Mouse (Mus musculus): Measurements from ENCODE around the gene Prx. TPM values are rescaled to one million over a fixed set of nuclear protein-coding genes. Genes with fewer than 3 reads are reported as not detected.

The Prx gene
- polyA plus RNA-seq, 1 experiment from 2014 or later, result 2.1 TPM

DNA sequence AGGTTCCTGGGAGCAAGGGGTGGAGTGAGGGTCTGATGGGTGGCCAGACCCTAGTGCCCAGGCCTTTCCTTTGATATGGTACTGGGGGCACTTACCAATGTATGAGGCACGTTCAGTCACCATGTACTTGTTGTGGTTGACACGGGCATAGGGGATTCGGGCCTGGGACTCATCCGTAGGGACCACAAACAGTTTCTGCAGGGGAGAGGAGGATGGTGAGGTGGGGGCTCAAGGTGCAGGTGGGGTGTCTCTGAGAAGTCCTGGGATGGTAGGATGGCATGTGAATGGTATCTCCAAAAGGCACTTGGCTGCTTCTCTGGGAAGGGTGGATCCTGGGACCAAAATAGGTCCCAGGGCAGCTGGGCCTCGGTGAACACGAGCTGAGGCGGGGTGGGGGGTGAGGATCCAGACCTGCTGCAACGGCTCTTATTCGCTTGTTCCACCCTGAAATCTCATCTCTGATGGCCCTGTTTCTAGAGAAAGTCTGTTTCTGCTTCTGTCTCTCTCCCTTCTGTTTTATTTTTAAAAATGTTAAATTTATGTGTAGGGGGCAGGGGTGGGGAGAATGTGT, 33.4 kb downstream of the Prx start:
- Histone ChIP-seq H3K27me3 (ENCODE audit: control insufficient read depth, insufficient read depth, low read length) (no peaks in the 10 kb centered on the region), H3K27ac (replicated peaks; ENCODE audit: low read depth, low read length) (no peak overlapping the region), H3K4me2 (ENCODE audit: low read depth, severe bottlenecking) (no peak overlapping the region), H3K9ac (ENCODE audit: low read length) (no peak overlapping the region), H3K4me1 (ENCODE audit: control insufficient read depth, insufficient read depth, low read length) (no peaks in the 10 kb centered on the region), H3K4me3 (ENCODE audit: low read depth, low read length) (no peak overlapping the region), H3K9me3 (ENCODE audit: control insufficient read depth, low read length) (no peaks in the 10 kb centered on the region), H3K36me3 (ENCODE audit: control insufficient read depth, insufficient read depth, low read length) (0 out of 2 replicates have a peak, but pooled peaks cover 3% of the 10 kb centered on the region)
- DNase-seq (ENCODE audit: low spot score) (no peak), ATAC-seq (ENCODE audit: insufficient number of reproducible peaks, low FRiP score, low TSS enrichment, low read depth) (no peak)
- WGBS, result 89% methylated on average over 9 of the region's 9 CpGs

GRCm38 (mm10) chr7:27535386-27535785, 36.3 kb downstream of the Prx start:
- 72% methylated on average over 2 of the region's 2 CpGs for WGBS
- Histone ChIP-seq H3K4me3 (ENCODE audit: low read depth, low read length) (no peak overlapping the region), H3K9me3 (ENCODE audit: control insufficient read depth, low read length) (no peaks in the 10 kb centered on the region), H3K27me3 (ENCODE audit: control insufficient read depth, insufficient read depth, low read length) (no peaks in the 10 kb centered on the region), H3K4me1 (ENCODE audit: control insufficient read depth, insufficient read depth, low read length) (no peaks in the 10 kb centered on the region), H3K36me3 (ENCODE audit: control insufficient read depth, insufficient read depth, low read length) (peaks cover 3% of the 10 kb centered on the region; the same call in 1 of the 2 replicates), H3K27ac (replicated peaks; ENCODE audit: low read depth, low read length) (no peak overlapping the region), H3K4me2 (ENCODE audit: low read depth, severe bottlenecking) (no peak overlapping the region), H3K9ac (ENCODE audit: low read length) (no peak overlapping the region)
- no peak for ATAC-seq (ENCODE audit: insufficient number of reproducible peaks, low FRiP score, low TSS enrichment, low read depth)
- DNase-seq (ENCODE audit: low spot score), result no peak

GRCm38 (mm10) chr7:27536618-27537017, 37.5 kb downstream of the Prx start:
- H3K4me2 ChIP-seq (ENCODE audit: low read depth, severe bottlenecking), result no peak overlapping the region
- no peaks in the 10 kb centered on the region for H3K27me3 ChIP-seq (ENCODE audit: control insufficient read depth, insufficient read depth, low read length)
- H3K36me3 ChIP-seq (ENCODE audit: control insufficient read depth, insufficient read depth, low read length), result peaks cover 3% of the 10 kb centered on the region; the same call in 1 of the 2 replicates
- no peak overlapping the region for H3K27ac ChIP-seq (replicated peaks; ENCODE audit: low read depth, low read length)
- 89% methylated on average over 6 of the region's 6 CpGs for WGBS
- no peaks in the 10 kb centered on the region for H3K9me3 ChIP-seq (ENCODE audit: control insufficient read depth, low read length)
- H3K9ac ChIP-seq (ENCODE audit: low read length), result no peak overlapping the region
- no peaks in the 10 kb centered on the region for H3K4me1 ChIP-seq (ENCODE audit: control insufficient read depth, insufficient read depth, low read length)
- DNase-seq (ENCODE audit: low spot score), result no peak
- no peak for ATAC-seq (ENCODE audit: insufficient number of reproducible peaks, low FRiP score, low TSS enrichment, low read depth)
- H3K4me3 ChIP-seq (ENCODE audit: low read depth, low read length), result no peak overlapping the region

- Histone ChIP-seq H3K4me3 (ENCODE audit: low read depth, low read length) (no peak overlapping the region), H3K36me3 (ENCODE audit: control insufficient read depth, insufficient read depth, low read length) (peaks cover 3% of the 10 kb centered on the region; the same call in 1 of the 2 replicates), H3K27me3 (ENCODE audit: control insufficient read depth, insufficient read depth, low read length) (no peaks in the 10 kb centered on the region), H3K4me2 (ENCODE audit: low read depth, severe bottlenecking) (no peak overlapping the region), H3K27ac (replicated peaks; ENCODE audit: low read depth, low read length) (no peak overlapping the region), H3K9ac (ENCODE audit: low read length) (no peak overlapping the region), H3K4me1 (ENCODE audit: control insufficient read depth, insufficient read depth, low read length) (no peaks in the 10 kb centered on the region), H3K9me3 (ENCODE audit: control insufficient read depth, low read length) (no peaks in the 10 kb centered on the region)
- WGBS, result 80% methylated on average over 8 of the region's 8 CpGs
- DNase-seq (ENCODE audit: low spot score), result no peak
- ATAC-seq (ENCODE audit: insufficient number of reproducible peaks, low FRiP score, low TSS enrichment, low read depth), result no peak
Observed at GRCm38 (mm10) chr7:27537998-27538397, 38.9 kb downstream of the Prx start.

DNA sequence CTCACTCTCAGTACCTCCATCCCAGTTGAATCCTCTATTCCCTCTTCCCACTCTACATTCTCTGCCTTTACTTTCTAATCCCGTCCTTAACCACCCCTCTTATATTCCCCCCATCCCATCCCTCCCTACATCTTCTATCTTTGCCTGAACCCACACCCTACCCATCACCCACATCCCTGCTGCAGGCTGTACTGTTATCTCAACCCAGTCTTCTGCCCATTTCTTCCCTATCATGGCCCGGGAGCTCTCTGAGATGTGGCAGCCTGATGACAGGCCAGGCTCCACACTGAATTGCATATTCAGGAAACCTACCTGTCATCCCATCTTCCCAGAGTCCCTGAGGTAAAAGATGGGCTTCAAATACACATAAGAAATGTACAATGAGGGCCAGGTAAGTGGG, 39.7 kb downstream of the Prx start:
- no peaks in the 10 kb centered on the region for H3K4me1 ChIP-seq (ENCODE audit: control insufficient read depth, insufficient read depth, low read length)
- ATAC-seq (ENCODE audit: insufficient number of reproducible peaks, low FRiP score, low TSS enrichment, low read depth) (no peak), DNase-seq (ENCODE audit: low spot score) (no peak)
- no peaks in the 10 kb centered on the region for H3K27me3 ChIP-seq (ENCODE audit: control insufficient read depth, insufficient read depth, low read length)
- H3K4me3 ChIP-seq (ENCODE audit: low read depth, low read length), result no peak overlapping the region
- 93% methylated on average over 2 of the region's 2 CpGs for WGBS
- H3K27ac ChIP-seq (replicated peaks; ENCODE audit: low read depth, low read length), result no peak overlapping the region
- H3K4me2 ChIP-seq (ENCODE audit: low read depth, severe bottlenecking), result no peak overlapping the region
- no peak overlapping the region for H3K9ac ChIP-seq (ENCODE audit: low read length)
- peaks cover 3% of the 10 kb centered on the region; the same call in 1 of the 2 replicates for H3K36me3 ChIP-seq (ENCODE audit: control insufficient read depth, insufficient read depth, low read length)
- no peaks in the 10 kb centered on the region for H3K9me3 ChIP-seq (ENCODE audit: control insufficient read depth, low read length)

GRCm38 (mm10) chr7:27540521-27540920, 41.4 kb downstream of the Prx start:
- Histone ChIP-seq H3K9ac (ENCODE audit: low read length) (no peak overlapping the region), H3K36me3 (ENCODE audit: control insufficient read depth, insufficient read depth, low read length) (peaks cover 3% of the 10 kb centered on the region; the same call in 1 of the 2 replicates), H3K4me3 (ENCODE audit: low read depth, low read length) (no peak overlapping the region), H3K27ac (replicated peaks; ENCODE audit: low read depth, low read length) (no peak overlapping the region), H3K27me3 (ENCODE audit: control insufficient read depth, insufficient read depth, low read length) (no peaks in the 10 kb centered on the region), H3K4me2 (ENCODE audit: low read depth, severe bottlenecking) (no peak overlapping the region), H3K4me1 (ENCODE audit: control insufficient read depth, insufficient read depth, low read length) (no peaks in the 10 kb centered on the region), H3K9me3 (ENCODE audit: control insufficient read depth, low read length) (no peaks in the 10 kb centered on the region)
- no peak for ATAC-seq (ENCODE audit: insufficient number of reproducible peaks, low FRiP score, low TSS enrichment, low read depth)
- 81% methylated on average over 2 of the region's 2 CpGs for WGBS
- DNase-seq (ENCODE audit: low spot score), result no peak

- H3K4me3 ChIP-seq (ENCODE audit: low read depth, low read length), result no peak overlapping the region
- 86% methylated on average over 6 of the region's 6 CpGs for WGBS
- H3K27ac ChIP-seq (replicated peaks; ENCODE audit: low read depth, low read length), result no peak overlapping the region
- no peak overlapping the region for H3K9ac ChIP-seq (ENCODE audit: low read length)
- peaks cover 3% of the 10 kb centered on the region; the same call in 1 of the 2 replicates for H3K36me3 ChIP-seq (ENCODE audit: control insufficient read depth, insufficient read depth, low read length)
- H3K4me1 ChIP-seq (ENCODE audit: control insufficient read depth, insufficient read depth, low read length), result no peaks in the 10 kb centered on the region
- no peaks in the 10 kb centered on the region for H3K9me3 ChIP-seq (ENCODE audit: control insufficient read depth, low read length)
- DNase-seq (ENCODE audit: low spot score), result no peak
- H3K4me2 ChIP-seq (ENCODE audit: low read depth, severe bottlenecking), result no peak overlapping the region
- ATAC-seq (ENCODE audit: insufficient number of reproducible peaks, low FRiP score, low TSS enrichment, low read depth), result no peak
- no peaks in the 10 kb centered on the region for H3K27me3 ChIP-seq (ENCODE audit: control insufficient read depth, insufficient read depth, low read length)
Observed at GRCm38 (mm10) chr7:27540935-27541334, 41.8 kb downstream of the Prx start.

- Histone ChIP-seq H3K9ac (ENCODE audit: low read length) (no peak overlapping the region), H3K4me1 (ENCODE audit: control insufficient read depth, insufficient read depth, low read length) (no peaks in the 10 kb centered on the region), H3K27me3 (ENCODE audit: control insufficient read depth, insufficient read depth, low read length) (no peaks in the 10 kb centered on the region), H3K4me3 (ENCODE audit: low read depth, low read length) (no peak overlapping the region), H3K4me2 (ENCODE audit: low read depth, severe bottlenecking) (no peak overlapping the region), H3K9me3 (ENCODE audit: control insufficient read depth, low read length) (no peaks in the 10 kb centered on the region), H3K36me3 (ENCODE audit: control insufficient read depth, insufficient read depth, low read length) (no peaks in the 10 kb centered on the region; the same call in 1 of the 2 replicates), H3K27ac (replicated peaks; ENCODE audit: low read depth, low read length) (no peak overlapping the region)
- 87% methylated on average over 16 of the region's 16 CpGs for WGBS
- DNase-seq (ENCODE audit: low spot score) (no peak), ATAC-seq (ENCODE audit: insufficient number of reproducible peaks, low FRiP score, low TSS enrichment, low read depth) (no peak)
Observed at GRCm38 (mm10) chr7:27541431-27541830, 42.3 kb downstream of the Prx start.

- WGBS, result 63% methylated on average over 5 of the region's 5 CpGs
- no peaks in the 10 kb centered on the region for H3K27me3 ChIP-seq (ENCODE audit: control insufficient read depth, insufficient read depth, low read length)
- H3K9ac ChIP-seq (ENCODE audit: low read length), result no peak overlapping the region; the same call in 1 of the 2 replicates
- peak overlapping the region; percentile 77 for H3K4me2 ChIP-seq (ENCODE audit: low read depth, severe bottlenecking)
- no peak overlapping the region for H3K27ac ChIP-seq (replicated peaks; ENCODE audit: low read depth, low read length)
- H3K4me1 ChIP-seq (ENCODE audit: control insufficient read depth, insufficient read depth, low read length), result no peaks in the 10 kb centered on the region
- ATAC-seq (ENCODE audit: insufficient number of reproducible peaks, low FRiP score, low TSS enrichment, low read depth) (no peak), DNase-seq (ENCODE audit: low spot score) (no peak)
- H3K9me3 ChIP-seq (ENCODE audit: control insufficient read depth, low read length), result no peaks in the 10 kb centered on the region
- no peaks in the 10 kb centered on the region; the same call in 1 of the 2 replicates for H3K36me3 ChIP-seq (ENCODE audit: control insufficient read depth, insufficient read depth, low read length)
- peak overlapping the region; percentile 43 for H3K4me3 ChIP-seq (ENCODE audit: low read depth, low read length)
Observed at GRCm38 (mm10) chr7:27541922-27542321, 42.8 kb downstream of the Prx start.
